Mouse (Mus musculus) neural tube, embryonic 12.5 days (tissue): Measurements from ENCODE around the gene Grk5. TPM values are rescaled to one million over a fixed set of nuclear protein-coding genes. Genes with fewer than 3 reads are reported as not detected.
"Not testable (repeated sequence)": the region's sequence is repeated elsewhere in the genome, so short reads cannot be mapped to it uniquely, and the experiment has no call there.

Experiments
- ATAC-seq: fragments of 200-750 bp; cut with Nextera tagmentation; 2 replicates; pipeline ENCODE4 v1.8.0; 2017; ENCODE audit warnings: low read depth, mild to moderate bottlenecking, moderate TSS enrichment, moderate library complexity; ENCODE audit not compliant: low FRiP score
- H3K27ac ChIP-seq: fragments of 300-500 bp; sonication (generic); 2 replicates; pipeline ENCODE4 v1.5.1; 2016
- H3K27me3 ChIP-seq: fragments of 300-500 bp; sonication (generic); replicated peaks from 2 replicates; pipeline ENCODE4 v1.6.1; 2016; ENCODE audit warnings: mild to moderate bottlenecking
- H3K36me3 ChIP-seq: fragments of 300-500 bp; sonication (generic); 2 replicates; pipeline ENCODE4 v1.6.1; 2016; ENCODE audit warnings: mild to moderate bottlenecking
- H3K4me1 ChIP-seq: fragments of 300-500 bp; sonication (generic); 2 replicates; pipeline ENCODE4 v1.6.1; 2016
- H3K4me2 ChIP-seq: fragments of 300-500 bp; sonication (generic); replicated peaks from 2 replicates; pipeline ENCODE4 v1.6.1; 2016; ENCODE audit warnings: mild to moderate bottlenecking
- H3K4me3 ChIP-seq: fragments of 300-500 bp; sonication (generic); 2 replicates; pipeline ENCODE4 v1.5.1; 2016
- H3K9ac ChIP-seq: fragments of 300-500 bp; sonication (generic); 2 replicates; pipeline ENCODE4 v1.6.1; 2016; ENCODE audit warnings: mild to moderate bottlenecking
- H3K9me3 ChIP-seq: fragments of 300-500 bp; sonication (generic); 2 replicates; pipeline ENCODE4 v1.6.1; 2016; ENCODE audit warnings: mild to moderate bottlenecking
- WGBS: fragments of 180-500 bp; shearing (Covaris S2); methylation state at CpG from one replicate; pipeline ENCODE4 v1.1.7; 2016; 5-methylcytosine and 5-hydroxymethylcytosine counted together
- polyA plus RNA-seq: library from polyadenylated mRNA; unstranded; fragments of >200 nt; fragmentation: Nextera tagmentation; extraction: Ambion mirVana; gene quantifications from 2 replicates; pipeline ENCODE4 v1.2.1, GENCODE M21; 2016

Grk5 gene
- polyA plus RNA-seq, 1 experiment from 2014 or later, result 2.8 TPM

- no peaks in the 10 kb centered on the region for H3K36me3 ChIP-seq
- H3K9me3 ChIP-seq, result no peaks in the 10 kb centered on the region
- WGBS, result 92% methylated on average over 6 of the region's 6 CpGs
- H3K9ac ChIP-seq, result no peak overlapping the region
- no peak overlapping the region for H3K4me3 ChIP-seq
- H3K4me2 ChIP-seq, result no peak overlapping the region
- H3K27me3 ChIP-seq, result no peaks in the 10 kb centered on the region
- no peaks in the 10 kb centered on the region for H3K4me1 ChIP-seq
- no peak overlapping the region for H3K27ac ChIP-seq
- no peak for ATAC-seq
These were observed 27.5 kb downstream of the Grk5 start for GRCm38 (mm10) chr19:60916869-60917570.

- H3K9me3 ChIP-seq, H3K4me3 ChIP-seq, H3K36me3 ChIP-seq, H3K4me1 ChIP-seq, H3K27me3 ChIP-seq, H3K4me2 ChIP-seq, ATAC-seq, H3K9ac ChIP-seq, H3K27ac ChIP-seq: not testable (repeated sequence)
These were observed 35.0 kb downstream of the Grk5 start for GRCm38 (mm10) chr19:60924534-60924933.

- Histone ChIP-seq H3K9ac (no peak overlapping the region), H3K4me2 (no peak overlapping the region), H3K36me3 (no peaks in the 10 kb centered on the region), H3K4me3 (no peak overlapping the region), H3K9me3 (no peaks in the 10 kb centered on the region), H3K27ac (no peak overlapping the region), H3K27me3 (no peaks in the 10 kb centered on the region), H3K4me1 (no peaks in the 10 kb centered on the region)
- no peak for ATAC-seq
These were observed 45.5 kb downstream of the Grk5 start for GRCm38 (mm10) chr19:60935001-60935400.

GRCm38 (mm10) chr19:60939954-60940379 is 50.4 kb downstream of the Grk5 start:
- ATAC-seq, result no peak
- Histone ChIP-seq H3K4me1 (no peaks in the 10 kb centered on the region), H3K27me3 (no peaks in the 10 kb centered on the region), H3K9me3 (no peaks in the 10 kb centered on the region), H3K27ac (no peak overlapping the region), H3K4me3 (no peak overlapping the region), H3K4me2 (no peak overlapping the region), H3K9ac (no peak overlapping the region), H3K36me3 (no peaks in the 10 kb centered on the region)
- WGBS, result 76% methylated on average over 1 of the region's 1 CpGs

GRCm38 (mm10) chr19:60940866-60941265 is 51.3 kb downstream of the Grk5 start:
- Histone ChIP-seq H3K36me3 (no peaks in the 10 kb centered on the region), H3K9ac (no peak overlapping the region), H3K9me3 (no peaks in the 10 kb centered on the region), H3K4me3 (no peak overlapping the region), H3K4me1 (no peaks in the 10 kb centered on the region), H3K27me3 (no peaks in the 10 kb centered on the region), H3K4me2 (no peak overlapping the region), H3K27ac (no peak overlapping the region)
- WGBS, result 92% methylated on average over 1 of the region's 1 CpGs
- ATAC-seq, result no peak

GRCm38 (mm10) chr19:60945801-60946311 is 56.3 kb downstream of the Grk5 start:
- Histone ChIP-seq H3K4me1 (no peaks in the 10 kb centered on the region), H3K4me2 (no peak overlapping the region), H3K27me3 (no peaks in the 10 kb centered on the region), H3K9ac (no peak overlapping the region), H3K9me3 (no peaks in the 10 kb centered on the region), H3K27ac (no peak overlapping the region), H3K36me3 (no peaks in the 10 kb centered on the region), H3K4me3 (no peak overlapping the region)
- ATAC-seq, result no peak
- WGBS, result 51% methylated on average over 3 of the region's 3 CpGs

GRCm38 (mm10) chr19:60946656-60947055 is 57.1 kb downstream of the Grk5 start:
- H3K4me1 ChIP-seq, result no peaks in the 10 kb centered on the region
- 76% methylated on average over 2 of the region's 2 CpGs for WGBS

GRCm38 (mm10) chr19:60948996-60949395 is 59.4 kb downstream of the Grk5 start:
- H3K27ac ChIP-seq, result no peak overlapping the region
- H3K4me2 ChIP-seq, result no peak overlapping the region
- H3K9me3 ChIP-seq, result no peaks in the 10 kb centered on the region
- H3K36me3 ChIP-seq, result no peaks in the 10 kb centered on the region
- H3K27me3 ChIP-seq, result no peaks in the 10 kb centered on the region
- no peak for ATAC-seq
- H3K4me1 ChIP-seq, result no peaks in the 10 kb centered on the region
- no peak overlapping the region for H3K4me3 ChIP-seq
- H3K9ac ChIP-seq, result no peak overlapping the region
- WGBS, result 14% methylated on average over 1 of the region's 1 CpGs

More at GRCm38 (mm10) chr19:60946656-60947055, 57.1 kb downstream of the Grk5 start:
- no peak for ATAC-seq
- H3K4me3 ChIP-seq, result no peak overlapping the region
- no peaks in the 10 kb centered on the region for H3K9me3 ChIP-seq
- H3K9ac ChIP-seq, result no peak overlapping the region
- no peak overlapping the region for H3K27ac ChIP-seq
- no peaks in the 10 kb centered on the region for H3K36me3 ChIP-seq
- no peaks in the 10 kb centered on the region for H3K27me3 ChIP-seq
- H3K4me2 ChIP-seq, result no peak overlapping the region

- 82% methylated on average over 7 of the region's 7 CpGs for WGBS
- no peak overlapping the region for H3K4me2 ChIP-seq
- no peaks in the 10 kb centered on the region for H3K4me1 ChIP-seq
- H3K36me3 ChIP-seq, result no peaks in the 10 kb centered on the region
- ATAC-seq, result no peak
- no peaks in the 10 kb centered on the region for H3K9me3 ChIP-seq
- H3K4me3 ChIP-seq, result no peak overlapping the region
- H3K27me3 ChIP-seq, result no peaks in the 10 kb centered on the region
- H3K9ac ChIP-seq, result no peak overlapping the region
- H3K27ac ChIP-seq, result no peak overlapping the region
These were observed 60.7 kb downstream of the Grk5 start for GRCm38 (mm10) chr19:60950056-60950869.

- no peaks in the 10 kb centered on the region for H3K27me3 ChIP-seq
- 78% methylated on average over 2 of the region's 2 CpGs for WGBS
- H3K27ac ChIP-seq, result no peak overlapping the region
- no peak overlapping the region for H3K4me3 ChIP-seq
- H3K36me3 ChIP-seq, result no peaks in the 10 kb centered on the region
- no peaks in the 10 kb centered on the region for H3K9me3 ChIP-seq
- no peak overlapping the region for H3K4me2 ChIP-seq
- no peak for ATAC-seq
- H3K4me1 ChIP-seq, result no peaks in the 10 kb centered on the region
- H3K9ac ChIP-seq, result no peak overlapping the region
These were observed 65.6 kb downstream of the Grk5 start for GRCm38 (mm10) chr19:60955131-60955530.

- H3K9me3 ChIP-seq, result no peaks in the 10 kb centered on the region
- H3K9ac ChIP-seq, result no peak overlapping the region
- no peaks in the 10 kb centered on the region for H3K4me1 ChIP-seq
- H3K4me3 ChIP-seq, result no peak overlapping the region
- no peak overlapping the region for H3K27ac ChIP-seq
- H3K4me2 ChIP-seq, result no peak overlapping the region
- WGBS, result 93% methylated on average over 1 of the region's 1 CpGs
- no peaks in the 10 kb centered on the region for H3K36me3 ChIP-seq
- ATAC-seq, result no peak
- no peaks in the 10 kb centered on the region for H3K27me3 ChIP-seq
These were observed 66.2 kb downstream of the Grk5 start for GRCm38 (mm10) chr19:60955712-60956111.

GRCm38 (mm10) chr19:60956198-60956750 is 66.7 kb downstream of the Grk5 start:
- ATAC-seq, result no peak
- H3K4me3 ChIP-seq, result no peak overlapping the region
- no peak overlapping the region for H3K27ac ChIP-seq
- H3K4me2 ChIP-seq, result no peak overlapping the region
- H3K27me3 ChIP-seq, result no peaks in the 10 kb centered on the region
- H3K4me1 ChIP-seq, result no peaks in the 10 kb centered on the region
- H3K36me3 ChIP-seq, result no peaks in the 10 kb centered on the region
- H3K9ac ChIP-seq, result no peak overlapping the region
- H3K9me3 ChIP-seq, result no peaks in the 10 kb centered on the region
